Mouse (Mus musculus) thymus, adult 2 months (tissue): ENCODE results near the gene Snap91. TPM values are rescaled to one million over a fixed set of nuclear protein-coding genes. Genes with fewer than 3 reads are reported as not detected.

Source experiments
- DNase-seq: peaks from one replicate; pipeline ENCODE4 v3.0.0; 2021
- H3K27ac ChIP-seq: fragments of 200-500 bp; 2 replicates; pipeline ENCODE4 v1.5.1; 2012; ENCODE audit warnings: low read length, control low read depth; ENCODE audit not compliant: control insufficient read depth, insufficient read depth
- H3K27me3 ChIP-seq: fragments of 200-500 bp; 2 replicates; pipeline ENCODE4 v1.6.1; 2012; ENCODE audit warnings: mild to moderate bottlenecking, low read length, moderate library complexity, mixed read lengths; ENCODE audit not compliant: control insufficient read depth, insufficient read depth
- H3K36me3 ChIP-seq: fragments of 200-500 bp; 2 replicates; pipeline ENCODE4 v1.6.1; 2012; ENCODE audit warnings: mild to moderate bottlenecking, low read length, moderate library complexity; ENCODE audit not compliant: control insufficient read depth, insufficient read depth
- H3K4me1 ChIP-seq: fragments of 200-500 bp; replicated peaks from 2 replicates; pipeline ENCODE4 v1.6.1; 2012; ENCODE audit warnings: low read length; ENCODE audit not compliant: control insufficient read depth, insufficient read depth
- H3K4me3 ChIP-seq: fragments of 200-500 bp; 2 replicates; pipeline ENCODE4 v1.5.1; 2012; ENCODE audit warnings: mild to moderate bottlenecking, low read length, control low read depth, moderate library complexity; ENCODE audit not compliant: control insufficient read depth, insufficient read depth
- CTCF ChIP-seq: fragments of 200-500 bp; IDR thresholded peaks from 2 replicates; pipeline ENCODE4 v1.5.1; 2012; ENCODE audit warnings: mild to moderate bottlenecking, control low read depth, low read length, moderate library complexity, borderline replicate concordance; ENCODE audit not compliant: control insufficient read depth, poor library complexity, insufficient read depth; ENCODE audit errors: extremely low read depth
- POLR2A ChIP-seq: fragments of 200-500 bp; IDR thresholded peaks from 2 replicates; pipeline ENCODE4 v1.6.1; 2012; ENCODE audit warnings: mild to moderate bottlenecking, low read length, control low read depth, moderate library complexity; ENCODE audit not compliant: control insufficient read depth, poor library complexity, insufficient read depth; ENCODE audit errors: extremely low read depth
- WGBS: fragments of 180-500 bp; shearing (Covaris S2); methylation state at CpG from one replicate; pipeline ENCODE4 v1.1.7; 2018; 5-methylcytosine and 5-hydroxymethylcytosine counted together
- polyA plus RNA-seq: library from polyadenylated mRNA; depleted of rRNA; stranded (reverse); fragments of >200 nt; gene quantifications from 2 replicates; pipeline ENCODE4 v1.2.3, GENCODE M21; 2012; rRNA removed

Snap91 gene
- 5.4 and 6.0 TPM in 2 replicates for polyA plus RNA-seq

DNA sequence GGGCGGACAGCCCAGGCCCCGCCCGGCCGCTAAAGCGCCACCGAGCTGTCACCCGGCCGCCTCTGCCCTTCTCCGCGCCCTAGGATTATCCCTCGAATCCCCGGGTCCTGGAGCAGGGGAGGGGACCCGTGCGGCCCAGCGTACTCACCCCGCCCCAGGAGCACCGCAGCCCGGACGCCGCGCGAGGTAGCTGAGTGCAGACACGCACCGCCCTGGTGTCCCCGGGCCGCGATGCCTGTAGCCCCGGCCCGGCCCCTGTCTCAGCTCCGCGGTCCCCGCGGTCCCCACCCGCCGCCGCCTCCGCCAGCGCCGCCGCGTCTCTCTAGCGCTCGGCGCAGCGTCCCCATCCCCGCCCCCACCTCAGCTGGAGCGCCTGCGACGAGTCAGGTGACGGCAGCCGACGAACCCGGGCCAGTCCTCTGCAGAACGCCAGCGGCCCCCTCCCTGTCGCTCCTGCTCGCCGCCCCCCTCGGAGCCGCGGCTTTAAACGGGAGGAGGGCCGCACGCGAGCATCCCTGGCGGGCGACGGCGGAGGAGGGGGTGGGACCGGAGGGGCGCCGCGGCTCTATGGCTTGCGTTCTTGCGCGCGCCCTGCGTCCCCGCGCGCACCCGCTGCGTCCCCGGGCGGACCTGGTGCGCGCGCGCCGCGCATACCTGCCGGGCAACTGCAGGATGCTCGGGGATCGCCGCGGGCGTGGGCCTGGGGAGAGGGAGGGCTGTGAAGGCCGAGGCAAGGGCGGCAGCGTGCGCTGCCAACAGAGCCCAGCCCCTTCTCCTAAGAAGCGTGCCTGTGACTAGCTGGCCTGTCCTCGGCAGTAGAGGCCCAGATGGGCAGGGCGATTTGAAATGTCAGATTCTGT, at the start of gene Snap91:
Gene Snap91 (minus strand): TSS at position 542 of the 860 bp plus-strand sequence.
- Histone ChIP-seq H3K36me3 (no peaks in the 10 kb centered on the region), H3K27ac (no peak within 1 kb of the TSS), H3K4me3 (no peak within 1 kb of the TSS), H3K4me1 (no peaks in the 10 kb centered on the region), H3K27me3 (peaks cover 4% of the 10 kb centered on the region)
- DNase-seq = peak; percentile 1
- 3% methylated on average over 101 of the region's 104 CpGs for WGBS
- TF ChIP-seq CTCF = no peak
- no peak for TF ChIP-seq POLR2A

- WGBS = 90% methylated on average over 5 of the region's 5 CpGs
These were observed 46.1 kb upstream of the Snap91 start for GRCm38 (mm10) chr9:86926519-86926918.

DNA sequence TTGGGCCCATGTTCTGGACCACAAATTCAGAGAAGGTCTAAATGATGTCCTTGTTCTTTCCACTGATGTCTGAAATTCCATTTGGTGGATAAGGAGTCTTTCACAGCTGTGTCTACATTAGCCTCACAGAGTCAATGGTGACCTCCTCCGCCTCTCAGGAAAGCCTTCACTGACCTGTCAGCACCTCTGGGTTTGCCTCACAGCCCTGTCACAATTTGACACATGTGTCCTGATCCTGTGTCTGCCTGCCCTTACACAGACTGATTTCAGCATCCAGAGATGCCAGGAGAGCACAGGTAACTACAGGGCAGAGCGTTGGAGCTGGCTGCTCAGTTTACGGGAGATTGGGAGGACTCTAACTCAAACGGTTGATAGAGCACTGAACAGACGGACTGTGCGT, 45.2 kb upstream of the Snap91 start:
- H3K4me1 ChIP-seq = no peaks in the 10 kb centered on the region
- TF ChIP-seq POLR2A (no peak), CTCF (no peak)
- no peaks in the 10 kb centered on the region for H3K27me3 ChIP-seq
- H3K36me3 ChIP-seq = no peaks in the 10 kb centered on the region
- no peak overlapping the region for H3K4me3 ChIP-seq
- WGBS = 93% methylated on average over 6 of the region's 6 CpGs
- no peak for DNase-seq
- no peak overlapping the region for H3K27ac ChIP-seq

More at GRCm38 (mm10) chr9:86926519-86926918, 46.1 kb upstream of the Snap91 start:
- no peak for DNase-seq
- Histone ChIP-seq H3K36me3 (no peaks in the 10 kb centered on the region), H3K4me1 (no peaks in the 10 kb centered on the region), H3K27me3 (no peaks in the 10 kb centered on the region), H3K4me3 (no peak overlapping the region), H3K27ac (no peak overlapping the region)
- TF ChIP-seq CTCF (no peak), POLR2A (no peak)

DNA sequence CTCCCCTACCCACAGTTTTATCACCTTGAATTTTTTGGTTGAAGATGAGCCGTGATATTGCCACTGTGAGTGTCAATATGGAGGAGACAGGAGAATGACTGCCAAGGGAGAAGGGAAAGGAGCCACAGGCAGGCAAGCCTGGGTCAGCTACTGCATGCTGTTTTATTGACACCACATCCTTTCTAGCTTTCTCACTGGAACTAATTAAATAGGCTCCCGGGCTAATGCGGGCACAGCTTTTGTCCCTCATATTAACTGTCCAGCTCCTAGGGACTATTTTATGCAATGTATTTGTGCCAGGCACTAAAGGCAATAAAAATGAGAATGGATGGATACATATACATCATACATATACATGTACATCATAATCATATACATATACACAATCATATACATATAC, 42.0 kb upstream of the Snap91 start:
- Histone ChIP-seq H3K27me3 (no peaks in the 10 kb centered on the region), H3K36me3 (no peaks in the 10 kb centered on the region), H3K27ac (no peak overlapping the region), H3K4me3 (no peak overlapping the region), H3K4me1 (no peaks in the 10 kb centered on the region)
- no peak for DNase-seq
- no peak for TF ChIP-seq POLR2A
- TF ChIP-seq CTCF = no peak
- WGBS = 91% methylated on average over 3 of the region's 3 CpGs

- TF ChIP-seq POLR2A (no peak), CTCF (no peak)
- Histone ChIP-seq H3K4me1 (no peaks in the 10 kb centered on the region), H3K27me3 (no peaks in the 10 kb centered on the region), H3K36me3 (no peaks in the 10 kb centered on the region), H3K27ac (no peak overlapping the region), H3K4me3 (no peak overlapping the region)
- DNase-seq = no peak
- WGBS = 83% methylated on average over 3 of the region's 3 CpGs
These were observed 36.1 kb upstream of the Snap91 start for GRCm38 (mm10) chr9:86916543-86916942.

DNA sequence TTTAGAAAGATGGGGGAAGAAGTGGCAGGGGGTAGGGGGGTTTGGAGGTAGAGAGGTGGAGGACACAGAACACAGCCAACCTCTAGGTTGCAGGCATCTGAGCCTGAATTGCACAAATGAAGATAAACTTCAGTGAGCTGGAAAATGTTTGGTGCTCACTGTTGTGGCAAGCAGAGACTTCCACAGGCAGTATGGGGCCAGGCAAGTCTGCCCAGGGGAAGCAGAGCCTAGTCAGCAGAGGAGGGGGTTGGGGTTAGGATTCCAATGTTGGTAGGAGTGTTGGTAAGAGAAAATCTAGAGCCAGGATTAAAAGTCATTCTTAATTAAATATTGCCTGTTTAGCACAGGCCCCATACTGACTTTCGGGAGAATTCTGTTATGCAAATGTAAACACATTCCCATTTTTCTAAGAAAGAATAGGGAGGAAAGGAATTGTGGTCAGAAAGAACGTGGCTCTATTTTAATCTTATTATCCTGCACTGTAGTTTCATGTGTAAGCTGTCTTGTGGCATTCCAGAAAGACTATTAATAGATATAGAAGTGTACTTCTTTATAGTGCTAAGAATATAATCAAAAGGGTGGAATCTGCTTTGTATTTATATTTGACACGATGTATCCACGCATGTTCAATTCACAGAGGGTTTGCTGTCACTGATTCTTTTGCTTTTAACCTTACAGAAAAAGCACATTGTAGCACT, 19.2 kb upstream of the Snap91 start:
- no peaks in the 10 kb centered on the region for H3K4me1 ChIP-seq
- 78% methylated on average over 4 of the region's 4 CpGs for WGBS
- TF ChIP-seq POLR2A (no peak), CTCF (no peak)
- no peaks in the 10 kb centered on the region for H3K36me3 ChIP-seq
- DNase-seq = no peak
- H3K27me3 ChIP-seq = no peaks in the 10 kb centered on the region
- no peak overlapping the region for H3K27ac ChIP-seq
- no peak overlapping the region for H3K4me3 ChIP-seq
